Mouse (Mus musculus) layer of hippocampus, adult 2 months (tissue): ENCODE data around the gene Zfp423. TPM values are rescaled to one million over a fixed set of nuclear protein-coding genes. Genes with fewer than 3 reads are reported as not detected.

ENCODE experiments used
- DNase-seq, 2 experiments: peaks; one replicate each; pipeline ENCODE4 v3.0.0; 2022; ENCODE audit warnings: low spot score in 2 of 2
- H3K27ac ChIP-seq: fragments of 200-600 bp; 2 replicates; pipeline ENCODE4 v1.8.1; 2022
- H3K4me3 ChIP-seq: fragments of 200-600 bp; 2 replicates; pipeline ENCODE4 v1.8.1; 2022; ENCODE audit warnings: mild to moderate bottlenecking
- CTCF ChIP-seq: fragments of 200-600 bp; conservative IDR thresholded peaks from 2 replicates; pipeline ENCODE4 v1.8.1; 2022; ENCODE audit warnings: antibody characterized with exemption, mild to moderate bottlenecking, moderate library complexity
- total RNA-seq, 2 experiments: library from RNA; stranded (reverse); gene quantifications; 2 replicates each; pipeline ENCODE4 v1.2.3; 2021

Zfp423 gene
- total RNA-seq, 2 experiments from 2014 or later, result 24.0 to 26.6 TPM

DNA sequence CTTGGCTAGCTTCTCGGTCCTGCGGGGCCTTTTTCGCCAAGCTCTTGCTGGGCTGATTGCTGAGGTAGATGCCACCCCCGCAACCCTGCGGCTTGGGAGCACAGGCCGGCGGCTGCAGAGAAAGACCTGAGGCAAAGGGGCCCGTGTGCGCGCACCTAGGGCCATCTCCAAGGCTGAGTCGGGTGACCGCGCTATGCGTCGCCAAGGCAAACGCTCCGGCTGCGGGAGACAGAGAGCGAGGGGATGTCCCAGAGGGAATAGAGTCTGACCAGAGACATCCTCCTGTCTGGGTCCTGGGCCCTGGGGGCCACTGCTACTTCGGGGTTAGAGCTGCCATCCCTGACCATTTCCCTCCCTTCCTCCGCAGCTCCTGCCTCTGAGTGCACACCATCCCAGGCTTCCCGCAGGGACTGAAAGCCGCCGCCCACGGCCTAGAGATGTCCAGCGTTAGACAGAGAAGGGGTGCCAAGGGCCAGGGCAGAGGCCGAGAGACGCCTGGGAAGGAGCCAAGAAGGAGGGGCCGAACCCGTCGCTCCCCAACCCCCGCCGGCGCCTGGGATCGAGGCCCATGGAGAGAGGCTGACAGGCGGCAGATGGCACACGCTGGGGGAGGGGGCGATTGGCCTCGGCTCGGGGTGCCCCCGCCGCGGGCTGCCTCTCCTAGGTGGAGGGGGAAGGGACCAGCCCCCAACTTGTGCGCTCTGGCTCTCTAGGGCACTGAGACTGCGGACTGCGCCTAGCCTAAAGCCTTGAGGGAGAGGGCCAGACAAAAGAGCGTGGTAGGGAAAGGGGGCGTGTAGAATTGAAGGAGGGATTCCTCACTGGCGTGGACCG, 2.5 kb upstream of the Zfp423 start:
- H3K4me3 ChIP-seq, result peak overlapping the region; percentile 78
- peak; percentile 31 to 34 for DNase-seq
- H3K27ac ChIP-seq, result peak overlapping the region; percentile 32; the same call in 1 of the 2 replicates
- TF ChIP-seq CTCF, result no peak

- DNase-seq, result peak in 1 of 2 experiments; percentile 46
- H3K27ac ChIP-seq, result no peak overlapping the region
Measured at GRCm38 (mm10) chr8:87961108-87961507, 1.7 kb upstream of the Zfp423 start.

GRCm38 (mm10) chr8:87960061-87960749, 810 bp upstream of the Zfp423 start:
- peak; percentile 64 for TF ChIP-seq CTCF
- Histone ChIP-seq H3K4me3 (peak overlapping the region; percentile 78), H3K27ac (peak overlapping the region; percentile 92)
- DNase-seq, result peak; percentile 62 to 68

More at GRCm38 (mm10) chr8:87961108-87961507, 1.7 kb upstream of the Zfp423 start:
- TF ChIP-seq CTCF, result peak; percentile 77
- H3K4me3 ChIP-seq, result peak overlapping the region; percentile 78

GRCm38 (mm10) chr8:87958451-87959319, 710 bp downstream of the Zfp423 start:
- Histone ChIP-seq H3K4me3 (peak overlapping the region; percentile 78), H3K27ac (peak overlapping the region; percentile 92)
- TF ChIP-seq CTCF, result no peak; the same call in 1 of the 2 replicates
- DNase-seq, result peak in 1 of 2 experiments; percentile 42

DNA sequence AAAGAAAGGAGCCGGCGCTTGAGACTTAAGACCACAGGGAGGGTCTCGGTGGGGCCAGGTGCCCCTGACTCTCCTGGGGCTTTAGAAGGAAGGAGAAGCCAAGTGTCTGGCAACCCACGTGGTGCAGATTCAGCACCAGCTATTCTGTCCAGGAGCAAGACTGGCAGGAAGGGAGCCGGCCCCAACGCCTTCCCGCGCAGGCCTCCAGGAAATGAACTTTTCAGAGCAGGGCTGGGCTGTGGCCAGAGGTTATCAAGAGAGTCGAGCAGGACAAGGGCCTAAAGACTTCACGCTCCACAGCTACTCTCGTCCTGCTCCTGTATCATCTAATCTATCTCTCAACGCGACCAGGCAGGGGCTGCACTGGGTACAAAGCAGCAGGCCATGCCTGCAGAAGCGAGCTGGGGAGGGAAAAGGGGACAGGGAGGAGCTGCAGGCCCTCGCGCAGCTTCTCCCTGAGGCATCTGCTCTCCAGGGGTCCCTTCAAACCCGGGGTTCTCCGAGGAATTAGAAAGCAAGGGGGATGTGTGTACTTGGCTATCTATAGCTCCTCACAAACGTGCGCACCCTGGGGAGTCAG, 1.4 kb downstream of the Zfp423 start:
- no peak for TF ChIP-seq CTCF

GRCm38 (mm10) chr8:87956001-87956400, 3.4 kb downstream of the Zfp423 start:
- TF ChIP-seq CTCF, result no peak
- no peak overlapping the region for H3K27ac ChIP-seq

More for the DNA sequence above, 1.4 kb downstream of the Zfp423 start:
- Histone ChIP-seq H3K27ac (peak overlapping the region; percentile 92), H3K4me3 (peak overlapping the region; percentile 78)
- no peak for DNase-seq

GRCm38 (mm10) chr8:87953473-87953872, 5.9 kb downstream of the Zfp423 start:
- no peak for TF ChIP-seq CTCF
- DNase-seq, result no peak
- no peak overlapping the region for H3K4me3 ChIP-seq
- H3K27ac ChIP-seq, result no peak overlapping the region

More at GRCm38 (mm10) chr8:87956001-87956400, 3.4 kb downstream of the Zfp423 start:
- no peak overlapping the region for H3K4me3 ChIP-seq
- no peak for DNase-seq

DNA sequence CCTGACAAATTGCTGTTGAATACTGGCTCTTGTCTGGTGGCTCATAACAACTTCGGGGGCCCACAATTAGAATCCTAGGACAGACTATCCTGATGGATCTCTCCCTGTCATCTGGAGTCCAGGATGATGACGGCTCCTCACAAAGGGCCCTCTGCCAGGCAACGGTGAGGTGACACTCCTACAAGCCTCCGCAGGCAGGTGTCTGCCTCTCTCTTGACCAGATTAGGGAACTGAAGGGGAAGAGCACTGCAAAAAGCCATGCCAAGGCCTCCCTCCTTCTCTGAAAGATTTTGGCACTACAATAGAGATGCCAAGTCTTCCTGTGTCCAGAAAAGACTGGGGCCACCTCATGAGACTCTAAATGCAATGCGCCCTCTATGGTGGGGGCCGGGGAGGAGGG, 7.1 kb downstream of the Zfp423 start:
- H3K27ac ChIP-seq, result no peak overlapping the region
- no peak for TF ChIP-seq CTCF
- H3K4me3 ChIP-seq, result no peak overlapping the region
- DNase-seq, result no peak

GRCm38 (mm10) chr8:87944225-87944934, 15.0 kb downstream of the Zfp423 start:
- Histone ChIP-seq H3K27ac (peak overlapping the region; percentile 72; the same call in 1 of the 2 replicates), H3K4me3 (no peak overlapping the region)
- TF ChIP-seq CTCF, result no peak
- no peak for DNase-seq

GRCm38 (mm10) chr8:87943651-87944091, 15.7 kb downstream of the Zfp423 start:
- Histone ChIP-seq H3K4me3 (peak overlapping the region; percentile 59), H3K27ac (peak overlapping the region; percentile 72)
- no peak for TF ChIP-seq CTCF
- DNase-seq, result no peak

DNA sequence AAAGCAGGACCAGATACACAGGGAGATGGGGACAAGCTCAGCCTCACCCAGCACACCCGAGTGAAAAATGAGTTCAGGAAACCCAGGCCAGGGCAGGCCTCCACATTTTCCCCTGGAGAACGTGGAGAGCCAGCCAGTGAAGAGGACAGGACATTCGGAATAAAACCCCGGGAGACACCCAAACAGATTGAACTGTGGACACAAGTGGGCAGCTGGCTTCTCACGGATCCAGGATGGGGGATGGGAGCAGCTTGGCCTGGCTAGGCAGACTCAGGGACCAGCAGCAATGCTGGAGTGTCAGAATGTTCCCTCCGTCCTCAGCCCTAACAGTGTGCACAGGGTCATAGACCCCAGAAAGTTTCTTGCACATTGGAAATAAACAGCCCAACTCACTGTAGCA, 18.7 kb downstream of the Zfp423 start:
- DNase-seq, result no peak
- Histone ChIP-seq H3K4me3 (no peak overlapping the region), H3K27ac (no peak overlapping the region)
- TF ChIP-seq CTCF, result no peak
